Mouse (Mus musculus) A20 (cell line): ENCODE measurements at regions not wholly inside any gene's neighbourhood (a gene's known extent, or its start where the extent isn't known, plus 50 kb on each side); places are given as distances from the start of the nearest gene placed in this dataset.

Experiments used
- DNase-seq: peaks from one replicate; pipeline ENCODE4 v3.0.0-alpha.2; 2011; ENCODE audit warnings: low read depth, low spot score

DNA sequence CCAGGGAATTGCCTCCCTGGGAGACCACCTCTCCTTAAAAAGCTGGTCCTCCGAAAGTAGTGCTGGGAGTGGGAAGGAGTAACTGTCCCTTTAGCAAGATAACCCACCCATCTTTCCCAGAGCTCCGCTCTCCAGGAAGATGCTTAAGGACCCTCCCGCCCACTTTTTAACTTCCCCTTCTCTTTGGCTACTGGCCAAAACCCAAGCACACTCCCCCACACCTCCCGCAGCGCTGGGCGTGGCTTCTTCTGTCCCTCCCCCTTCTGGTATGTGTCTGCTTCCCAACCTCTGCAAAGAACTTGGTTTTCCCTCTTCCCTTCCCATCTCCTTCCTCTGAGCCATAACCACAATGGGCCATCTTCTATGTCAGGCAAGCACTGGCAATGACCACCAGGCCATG, 85.4 kb downstream of the Rpap3 start:
- no peak for DNase-seq

DNA sequence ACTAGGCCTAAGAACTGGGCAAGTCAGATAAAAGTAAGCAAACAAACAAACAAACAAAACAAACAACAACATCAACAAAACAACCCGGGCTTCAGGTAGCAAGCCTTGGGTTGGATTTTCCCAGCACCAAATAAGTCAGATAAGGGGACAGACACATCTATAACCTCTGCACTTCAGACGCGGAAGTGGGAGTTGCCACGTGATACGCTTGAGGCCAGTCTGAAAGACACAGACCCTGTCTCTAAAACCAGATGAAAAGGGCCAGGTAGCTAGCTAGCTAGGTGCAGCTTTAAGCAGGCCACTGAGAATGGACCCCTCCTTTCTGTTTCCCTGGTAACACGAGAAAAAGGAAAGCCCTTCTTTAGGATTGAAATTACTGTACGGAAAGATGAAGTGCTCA, 85.9 kb downstream of the Rpap3 start:
- DNase-seq: no peak

DNA sequence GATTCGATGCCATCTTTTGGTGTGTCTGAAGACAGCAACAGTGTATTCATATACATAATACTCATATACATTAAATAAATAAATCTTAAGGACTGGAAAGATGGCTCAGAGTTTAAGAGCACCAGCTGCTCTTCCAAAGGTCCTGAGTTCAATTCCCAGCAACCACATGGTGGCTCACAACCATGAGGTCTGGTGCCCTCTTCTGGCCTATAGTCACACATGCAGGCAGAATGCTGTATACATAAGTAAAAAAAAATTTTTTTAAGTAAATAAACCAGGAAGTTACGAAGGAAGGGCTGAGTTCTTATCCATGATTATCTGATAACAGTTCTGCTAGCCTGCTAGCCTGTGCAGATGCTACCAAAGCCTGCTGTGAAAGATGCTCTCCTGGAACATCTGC, 93.3 kb downstream of the Rpap3 start:
- peak; percentile 41 for DNase-seq

DNA sequence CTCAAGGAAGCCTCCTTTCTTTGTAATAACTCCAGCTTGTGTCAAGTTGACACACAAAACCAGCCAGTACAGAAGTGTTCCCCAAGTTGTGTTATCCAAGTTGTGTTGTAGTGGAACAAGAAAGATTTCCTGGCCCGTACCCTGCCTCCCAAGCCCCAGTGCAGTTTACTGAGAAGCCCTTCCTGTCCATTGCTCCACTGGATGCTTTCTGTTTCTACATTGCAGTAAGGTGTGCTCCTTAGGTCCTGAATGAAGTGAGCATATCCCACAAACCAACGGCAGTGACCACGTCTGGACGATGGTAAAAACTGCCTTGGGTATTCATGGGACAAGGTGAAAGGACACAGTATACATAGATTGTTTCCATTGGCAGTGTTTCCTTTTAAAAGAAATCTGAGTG, 94.9 kb downstream of the Rpap3 start:
- DNase-seq: no peak

DNA sequence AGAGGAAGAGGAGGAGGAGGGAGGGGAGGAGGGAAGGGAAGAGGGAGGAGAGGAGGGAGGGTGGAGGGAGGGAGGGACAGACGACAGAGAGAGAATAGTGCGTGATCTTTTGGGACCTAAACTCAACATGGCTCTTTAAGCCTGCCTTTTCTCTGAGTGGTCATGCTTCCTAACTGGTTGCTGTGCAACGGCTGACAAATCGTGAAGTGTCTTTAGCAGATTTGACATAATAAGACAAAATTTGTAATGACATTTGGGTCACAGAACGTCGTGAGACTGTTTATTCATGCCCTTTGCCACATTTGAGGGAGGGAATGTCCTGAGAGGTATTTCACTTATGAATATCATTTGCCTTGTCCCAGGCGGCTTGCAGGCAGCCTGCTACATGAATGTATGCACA, 96.1 kb downstream of the Rpap3 start:
- DNase-seq: no peak

DNA sequence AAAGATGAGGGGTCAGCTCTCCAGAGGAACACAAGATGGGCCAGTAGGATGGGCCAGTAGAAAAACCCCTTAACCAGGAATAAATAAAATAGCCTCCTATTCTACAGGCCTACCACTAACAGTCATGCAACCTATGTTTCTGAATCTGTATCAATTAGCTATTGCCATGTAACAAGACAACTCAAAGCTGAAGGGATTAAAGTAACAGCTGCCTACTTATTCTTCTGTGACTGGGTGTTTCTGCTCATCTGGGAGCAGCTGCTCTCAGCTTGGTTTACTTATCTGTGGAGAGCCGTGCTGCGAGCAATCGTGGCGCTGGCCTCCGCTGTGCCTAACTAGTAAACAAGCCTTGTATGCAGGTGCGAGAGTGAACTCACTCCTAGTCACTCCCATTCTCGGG, 97.0 kb downstream of the Rpap3 start:
- DNase-seq: no peak

DNA sequence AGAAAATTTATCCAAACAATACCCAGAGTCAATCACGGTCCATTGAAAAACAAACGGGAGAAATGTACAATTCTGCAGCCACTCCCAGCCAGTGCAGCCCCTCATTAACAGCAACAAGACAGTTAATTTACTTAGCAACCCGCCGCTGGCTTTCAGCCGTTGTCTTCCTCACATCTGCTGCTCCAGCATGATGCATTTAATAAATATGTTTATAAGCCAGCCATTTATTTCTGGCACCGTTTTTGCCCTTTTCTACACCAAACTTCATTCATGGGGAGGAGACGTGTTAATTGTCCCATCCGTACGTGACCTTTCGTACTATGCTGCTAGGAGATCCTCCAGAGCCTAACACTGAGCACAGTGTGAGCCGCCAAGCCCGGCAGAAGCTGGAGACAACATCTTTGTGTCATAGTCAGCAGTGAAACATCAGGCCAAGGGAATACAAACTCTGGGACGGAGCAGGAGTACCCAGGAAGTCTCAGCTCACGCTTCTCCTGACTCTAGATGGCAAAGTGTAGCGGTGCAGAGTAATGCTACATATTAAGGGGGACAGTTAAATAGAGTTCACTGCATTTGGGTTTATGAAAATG, 97.9 kb downstream of the Rpap3 start:
- no peak for DNase-seq

DNA sequence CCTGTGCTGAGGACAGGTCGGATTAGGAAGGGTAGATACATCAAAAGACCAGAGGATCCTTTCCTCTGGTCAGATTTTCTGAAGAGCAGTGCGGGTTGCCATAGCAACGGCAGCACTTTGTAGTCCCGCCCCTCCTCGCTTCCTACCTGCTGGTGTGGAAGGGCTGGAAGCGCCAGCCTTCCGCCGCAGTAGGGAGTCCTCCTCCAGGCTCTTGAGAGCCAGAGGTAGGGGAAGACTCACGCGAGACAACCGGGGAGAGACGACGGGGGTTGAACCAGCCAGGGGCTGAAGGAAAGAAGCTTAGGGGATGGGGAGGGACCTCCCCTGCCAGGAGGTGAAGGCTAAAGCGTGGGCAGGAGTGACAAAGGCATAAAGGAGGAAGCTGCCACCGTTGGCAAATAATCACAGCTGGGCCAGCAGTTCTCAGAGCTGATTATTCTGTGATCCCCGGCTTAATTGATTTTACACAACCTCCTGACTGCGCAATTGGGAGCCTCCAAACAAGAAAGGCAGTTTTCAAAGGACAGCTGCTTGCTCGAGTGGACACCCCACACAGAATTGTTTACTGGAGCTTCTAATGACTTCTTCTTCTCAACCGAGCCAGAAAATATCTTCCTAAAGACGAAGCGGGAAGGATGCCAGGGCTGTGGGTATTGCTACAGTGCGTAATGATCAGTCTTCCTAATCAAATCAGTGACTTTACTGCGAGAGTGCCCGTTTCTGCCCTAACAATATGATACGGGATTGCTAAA, 98.8 kb downstream of the Rpap3 start:
- DNase-seq: no peak

DNA sequence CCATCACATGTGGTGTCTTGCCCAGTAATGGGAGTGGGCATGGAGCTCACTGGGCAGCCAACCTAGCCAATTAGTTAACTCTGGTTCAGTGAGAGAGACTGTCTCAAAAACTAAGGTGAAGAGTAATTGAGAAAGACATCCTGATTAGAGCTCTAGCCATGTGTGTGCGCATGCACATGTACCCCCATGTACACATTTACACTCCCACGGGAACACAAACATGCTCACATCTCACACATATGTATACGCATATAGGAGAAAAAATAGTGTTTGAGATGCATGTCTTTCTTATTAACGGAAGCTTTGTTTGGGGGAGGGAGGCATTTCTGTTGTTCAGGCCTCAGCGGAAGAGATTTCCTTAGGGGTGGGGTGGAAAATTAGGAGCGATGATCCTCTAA, 99.4 kb downstream of the Rpap3 start:
- no peak for DNase-seq

DNA sequence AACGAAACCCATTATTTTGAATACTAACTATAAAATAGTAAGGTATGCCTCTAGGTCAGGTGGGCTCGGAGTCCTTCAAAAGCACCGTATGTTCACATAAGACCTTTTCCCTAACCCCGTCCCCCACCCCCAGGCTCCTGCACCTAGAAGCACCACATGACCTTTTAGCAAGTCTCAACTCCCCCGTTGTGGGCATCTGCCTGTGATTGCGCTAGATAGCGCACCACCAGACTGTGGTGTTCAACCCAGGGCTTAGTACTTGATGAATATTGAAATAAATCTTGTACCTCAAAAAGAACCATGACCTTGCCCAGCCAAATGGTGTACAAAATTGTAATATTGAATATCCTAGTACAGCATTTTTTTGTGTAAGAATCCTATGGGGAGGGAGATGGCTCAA, 99.8 kb downstream of the Rpap3 start:
- DNase-seq: no peak

DNA sequence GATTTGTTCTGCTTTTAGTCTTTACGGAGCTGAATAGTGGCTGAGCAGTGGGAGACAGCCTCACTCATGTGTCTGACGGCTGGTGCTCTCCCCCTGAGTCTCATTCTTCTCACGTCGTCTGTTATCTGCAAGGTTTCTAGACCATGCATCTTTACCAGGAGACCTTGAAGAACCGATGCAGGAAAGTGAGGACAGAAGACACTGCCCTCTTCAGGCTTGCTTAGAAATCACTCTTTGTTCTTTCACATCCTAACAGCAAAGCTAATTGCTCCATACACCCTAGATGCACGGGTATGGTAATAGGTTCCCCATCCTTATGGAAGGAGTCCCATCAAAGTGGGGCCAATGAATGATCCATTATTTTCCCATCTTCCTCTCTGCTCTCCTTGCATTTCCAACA, 102.1 kb downstream of the Rpap3 start:
- DNase-seq: peak; percentile 19

DNA sequence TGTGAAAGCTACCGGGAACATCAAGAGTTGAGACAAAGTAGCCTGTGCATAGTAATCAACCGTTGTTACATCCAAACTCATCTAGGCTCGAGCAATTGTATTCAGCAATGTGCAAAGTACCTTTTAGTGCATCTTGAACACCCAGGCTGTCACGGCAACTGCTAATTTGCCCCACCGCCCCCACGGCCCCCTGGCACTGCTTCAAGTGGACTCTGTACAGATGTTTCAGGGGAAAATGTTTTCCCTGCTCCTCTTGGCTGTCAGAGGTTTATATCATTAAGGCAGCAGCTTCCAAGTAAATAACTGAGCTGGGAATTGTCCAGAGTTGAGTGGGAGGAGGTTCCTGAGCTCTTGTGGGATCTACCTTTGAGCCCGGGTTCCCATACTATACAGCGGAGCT, 107.4 kb downstream of the Rpap3 start:
- DNase-seq: no peak

DNA sequence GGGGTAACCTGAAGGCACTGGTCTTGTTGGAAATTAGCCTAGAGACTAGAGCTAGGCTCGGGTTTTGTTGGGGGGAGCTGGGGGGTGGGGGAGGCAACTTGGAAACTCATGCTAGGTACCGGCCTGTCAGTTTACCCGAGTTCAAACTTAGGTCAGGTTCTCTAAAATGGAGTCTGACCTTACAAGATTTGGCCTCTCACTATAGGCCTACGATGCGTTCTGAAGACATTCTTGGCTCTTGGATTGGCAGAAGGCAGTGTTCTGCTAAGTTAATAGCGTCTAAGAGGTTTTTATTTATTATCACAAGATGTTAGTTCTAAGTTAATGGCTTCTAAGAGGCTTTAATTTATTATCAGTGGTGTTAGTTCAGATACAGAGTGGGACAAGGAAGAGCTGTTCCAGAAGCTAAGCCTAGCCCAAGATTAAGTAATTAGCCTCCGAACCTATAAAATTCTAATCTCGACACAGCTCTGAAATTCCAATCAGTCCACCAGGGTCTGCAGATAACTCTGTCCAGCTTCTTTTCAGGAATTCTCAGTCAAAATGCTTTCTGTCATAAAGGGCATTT, 109.0 kb downstream of the Rpap3 start:
- DNase-seq: no peak

DNA sequence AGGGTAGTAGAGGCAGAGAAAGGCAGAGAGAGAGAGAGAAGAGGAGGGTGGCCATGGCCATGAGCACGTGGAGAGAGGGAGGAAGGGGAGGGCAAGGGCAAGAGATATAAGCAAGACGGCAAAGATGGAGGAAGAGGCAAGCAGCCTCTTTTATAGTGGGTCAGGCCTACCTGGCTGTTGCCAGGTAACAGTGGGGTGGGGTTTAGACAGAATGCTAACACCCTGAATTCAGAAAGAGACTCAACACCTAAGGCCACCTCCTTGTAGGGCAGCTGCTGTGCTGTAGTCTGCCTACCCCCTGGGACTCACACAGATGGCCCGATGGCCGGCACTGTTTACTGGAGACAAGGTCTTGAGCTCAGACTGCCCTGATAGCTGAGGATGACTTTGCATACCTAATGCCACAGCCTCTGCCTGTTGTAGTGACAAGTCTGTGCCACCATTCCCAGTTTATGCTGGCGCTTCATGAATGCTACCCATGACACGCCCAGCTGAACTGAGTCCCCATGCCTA, 110.3 kb downstream of the Rpap3 start:
- DNase-seq: no peak

DNA sequence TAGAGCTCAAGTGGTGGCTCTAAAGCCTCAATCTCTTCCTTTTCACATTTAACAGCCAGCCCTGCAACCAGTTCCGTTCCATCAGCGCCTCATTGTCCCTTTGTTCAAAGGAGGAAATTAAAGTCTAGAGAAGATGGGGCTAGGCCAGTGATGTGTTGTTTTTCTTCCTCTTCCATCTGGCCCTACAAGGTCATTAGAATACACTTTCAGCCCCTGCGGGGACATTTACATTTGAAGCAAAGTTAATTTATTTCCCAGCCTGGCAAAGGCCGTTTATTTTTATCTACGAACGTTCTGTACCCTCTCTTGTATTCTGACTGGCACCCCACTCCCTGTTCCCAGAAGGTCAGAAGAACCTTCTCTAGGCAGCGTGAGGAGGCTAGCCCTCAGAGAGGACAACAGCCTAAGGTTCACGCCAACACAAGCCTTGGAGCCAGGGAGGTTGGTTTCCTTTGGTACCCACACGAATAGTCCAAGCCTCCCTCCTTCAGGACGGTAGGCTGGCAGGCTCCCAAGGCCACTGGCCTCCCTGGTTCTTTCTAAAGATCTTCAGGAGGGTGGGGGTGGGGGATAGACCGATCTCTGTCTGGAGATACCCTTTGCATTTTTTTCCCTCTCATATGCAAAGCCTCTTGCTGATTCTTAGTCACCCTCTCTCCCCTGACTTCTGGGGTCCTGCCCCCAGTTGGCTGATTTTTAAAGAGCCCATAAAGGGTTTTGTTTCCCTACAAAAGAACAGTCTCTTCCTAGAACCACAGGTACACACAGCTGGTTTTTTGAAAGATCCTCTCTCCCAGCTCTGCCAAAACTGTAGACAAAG, 111.6 kb downstream of the Rpap3 start:
- no peak for DNase-seq

DNA sequence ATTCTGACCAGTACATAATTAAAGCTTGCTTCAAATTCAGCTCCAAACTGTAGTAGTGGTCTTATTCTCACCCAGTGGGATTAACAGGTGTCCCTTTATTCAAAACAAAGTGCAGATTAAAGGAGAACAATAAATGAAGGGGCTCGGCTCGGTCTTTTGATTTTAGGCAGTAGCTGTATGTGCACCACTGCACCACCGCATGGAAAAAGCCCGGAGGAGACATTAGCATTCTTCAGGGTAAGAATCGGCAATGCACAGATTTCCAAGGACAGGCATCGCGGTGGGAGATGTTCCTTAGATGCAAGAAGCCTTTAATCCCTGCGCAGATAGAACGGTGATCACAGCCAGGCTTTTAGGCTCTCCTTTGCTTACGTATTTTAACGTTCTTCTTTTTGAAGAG, 112.8 kb downstream of the Rpap3 start:
- no peak for DNase-seq

DNA sequence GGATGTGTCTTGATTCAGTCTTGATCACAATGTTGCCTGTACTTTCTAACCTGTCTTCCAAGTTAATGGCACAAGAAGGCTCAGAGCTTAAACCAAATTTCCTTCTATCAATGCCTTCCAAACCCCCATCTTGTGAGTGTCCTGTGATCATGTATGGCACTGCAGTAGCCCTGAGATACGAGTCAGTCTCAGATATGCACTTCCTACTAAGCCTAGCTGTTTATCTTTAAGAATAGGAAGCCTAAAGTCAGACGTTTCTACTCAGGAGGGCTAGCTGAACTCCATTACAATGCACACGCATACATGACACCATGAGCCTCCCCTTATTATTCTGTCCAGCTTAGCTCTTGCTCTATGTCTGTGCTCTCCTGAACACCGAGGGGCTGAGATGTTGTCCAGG, 114.2 kb downstream of the Rpap3 start:
- no peak for DNase-seq

DNA sequence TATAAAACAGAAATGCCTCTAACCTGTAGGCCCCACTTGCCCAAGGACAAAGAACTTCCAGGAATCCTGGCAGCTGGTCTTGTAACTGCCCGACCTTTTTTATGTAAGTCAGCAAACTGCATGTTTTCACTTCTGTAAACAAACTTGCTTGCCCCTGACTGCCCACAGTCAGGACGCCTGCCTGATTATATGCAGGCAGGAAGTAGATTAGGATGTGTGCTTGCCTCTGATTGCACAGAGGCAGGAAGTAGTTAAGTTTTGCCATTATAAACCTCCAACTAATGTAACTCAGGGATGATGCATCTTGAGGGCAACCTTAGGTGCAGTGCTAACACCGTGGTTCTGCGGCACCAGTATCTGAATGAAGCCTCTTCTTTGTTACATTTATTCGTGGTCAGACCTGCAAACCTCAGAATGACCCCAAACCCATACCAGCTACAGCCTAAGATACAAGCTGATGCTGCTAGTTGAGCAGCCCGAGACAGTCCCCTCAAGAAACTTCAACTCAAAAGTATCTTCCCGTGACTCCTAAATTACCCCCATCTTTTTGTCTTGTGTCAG, 114.8 kb downstream of the Rpap3 start:
- DNase-seq: peak; percentile 22

DNA sequence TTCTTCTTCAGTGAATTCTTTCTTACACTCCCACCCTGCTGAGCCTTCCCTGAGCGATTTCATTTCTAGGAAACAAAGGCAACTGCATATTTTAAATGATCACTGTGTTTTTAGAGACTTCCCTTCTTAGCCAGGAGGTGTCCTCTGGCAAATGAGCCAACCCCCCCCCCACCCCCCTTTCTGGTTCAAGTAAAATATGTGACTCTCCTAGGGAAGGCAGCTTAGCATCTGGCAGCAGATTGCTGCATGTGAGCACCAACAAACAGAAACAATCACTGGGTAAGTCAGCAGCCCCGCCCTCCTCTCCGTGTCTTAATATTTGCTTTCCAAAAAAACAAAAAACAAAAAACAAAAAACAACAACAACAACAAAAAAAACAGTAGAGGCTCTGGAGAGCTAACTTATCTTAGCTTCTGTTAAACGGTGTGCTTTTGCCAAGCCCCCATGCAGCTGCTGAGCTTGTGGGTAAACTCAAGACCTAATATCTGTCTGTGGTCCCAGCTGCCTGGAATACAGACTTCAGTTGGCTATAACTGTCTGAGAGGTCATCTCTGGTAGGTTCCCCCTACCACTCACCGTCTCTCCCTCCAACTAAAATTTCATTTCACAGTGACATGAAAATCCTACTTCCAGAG, 117.9 kb downstream of the Rpap3 start:
- DNase-seq: no peak

DNA sequence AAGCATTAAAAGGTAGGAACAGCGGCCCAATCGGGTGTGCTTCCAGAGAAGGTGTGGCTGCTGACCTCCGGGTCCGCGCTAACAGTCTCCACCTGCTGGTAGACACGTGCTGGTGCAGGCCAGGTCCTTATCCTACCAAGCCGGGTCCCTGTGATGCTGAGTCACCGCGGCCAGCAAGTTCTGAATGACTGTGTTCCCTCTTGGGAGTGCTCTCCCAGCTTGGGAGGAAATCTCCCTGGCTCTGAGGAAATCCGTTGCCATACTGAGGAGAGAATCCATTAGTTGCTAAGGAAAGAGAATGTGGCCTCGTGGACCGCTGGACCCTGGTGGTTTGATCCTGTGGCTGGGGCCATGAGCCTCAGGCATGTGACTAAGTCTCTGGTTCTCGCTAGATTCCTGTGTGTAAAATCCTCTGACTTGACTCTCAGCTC, 123.9 kb downstream of the Rpap3 start:
- peak; percentile 83 for DNase-seq

DNA sequence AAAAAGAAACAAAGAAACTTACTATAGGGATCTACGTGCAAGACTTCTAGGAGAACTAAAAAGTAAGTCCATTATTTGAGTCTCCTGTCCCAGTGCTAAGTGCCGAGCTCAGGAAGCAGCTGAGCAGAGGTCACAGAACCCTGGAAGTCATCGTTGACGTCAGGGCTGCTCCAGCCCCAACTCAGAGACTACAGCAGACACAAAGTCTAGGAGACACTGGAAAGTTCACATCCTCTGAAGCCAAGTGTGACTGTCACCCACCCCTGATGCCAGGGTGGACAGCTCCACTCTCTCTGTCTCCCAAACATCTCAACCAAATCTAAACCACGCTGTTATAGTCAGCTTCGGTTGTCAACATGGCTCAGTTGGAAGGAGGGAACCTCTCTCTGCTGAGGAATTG, 124.9 kb downstream of the Rpap3 start:
- no peak for DNase-seq
